ENCODE assay signal across 21 mouse cellular contexts in genomic region chr13:112230176-112230575, GRCm38 (mm10). TPM values are rescaled to one million over a fixed set of nuclear protein-coding genes. Genes with fewer than 3 reads are reported as not detected.
DNase-seq lines count a peak whose midpoint lies in the region; ATAC-seq and TF ChIP-seq lines count a peak whose summit lies in the region.
"Had no signal": no experiment of that assay in that cellular context is flagged by ENCODE, and none has a peak within 500 bp of the region (broad histone marks: within the 10 kb centered on the region; RNA-seq: fewer than 3 reads in every experiment).

No protein-coding gene starts in this region.

- DNase-seq in embryo, embryonic 10 days (ENCODE audit: low spot score), result peak; percentile 36
- DNase-seq in embryo, embryonic 9.5 days (ENCODE audit: extremely low spot score), result no peak
- peak; percentile 35 for DNase-seq in kidney, adult 9 months
- no peak for DNase-seq in kidney, postnatal 10 days
- DNase-seq in MN1 (ENCODE audit: low spot score), result peak; percentile 74
- no peak for DNase-seq in left cerebral cortex, postnatal 36 days (ENCODE audit: low spot score in 2 of 2)
- DNase-seq: cerebellum, adult 11-12 months; cerebellum, adult 9-10 months; cerebellum, postnatal 36 days; gastrocnemius, postnatal 10 days; heart, adult 18-20 months; heart, postnatal 10 days; heart, postnatal 4 days had no signal

- intact Hi-C loops in left cerebral cortex, postnatal 36 days (cut with DNase I), result no loop called here

- no peak overlapping the region for H3K27ac ChIP-seq in intestine, postnatal 0 days (ENCODE audit: low read depth, low read length)
- H3K27ac ChIP-seq: embryonic facial prominence, embryonic 15.5 days; heart, embryonic 10.5 days; hindbrain, embryonic 12.5 days had no signal

- WGBS in intestine, postnatal 0 days, result 37% methylated on average over 3 of the region's 3 CpGs

- H3K4me1 ChIP-seq in intestine, postnatal 0 days (replicated peaks; ENCODE audit: control insufficient read depth, insufficient read depth, low read length), result no peaks in the 10 kb centered on the region
- H3K4me1 ChIP-seq: embryonic facial prominence, embryonic 15.5 days; hindbrain, embryonic 12.5 days had no signal

- H3K4me3 ChIP-seq in intestine, postnatal 0 days (ENCODE audit: low read depth, low read length), result no peak overlapping the region
- H3K4me3 ChIP-seq: embryonic facial prominence, embryonic 15.5 days; erythroblast, embryonic 14.5 days; heart, embryonic 10.5 days; hindbrain, embryonic 12.5 days had no signal

- no peak overlapping the region for H3K9ac ChIP-seq in intestine, postnatal 0 days (ENCODE audit: low read depth, low read length)
- H3K9ac ChIP-seq: embryonic facial prominence, embryonic 15.5 days; hindbrain, embryonic 12.5 days had no signal

- H3K9me3 ChIP-seq in intestine, postnatal 0 days (ENCODE audit: control insufficient read depth), result no peaks in the 10 kb centered on the region
- H3K9me3 ChIP-seq: embryonic facial prominence, embryonic 15.5 days; heart, embryonic 10.5 days; hindbrain, embryonic 12.5 days had no signal

- no peaks in the 10 kb centered on the region for H3K36me3 ChIP-seq in intestine, postnatal 0 days (ENCODE audit: control insufficient read depth, insufficient read depth)
- H3K36me3 ChIP-seq: embryonic facial prominence, embryonic 15.5 days; heart, embryonic 10.5 days; hindbrain, embryonic 12.5 days had no signal

- peak; percentile 65 for ATAC-seq in intestine, postnatal 0 days
- no peak for ATAC-seq in megakaryocyte, adult 5-6 weeks (ENCODE audit: poor library complexity, severe bottlenecking)
- ATAC-seq: forebrain, embryonic 16.5 days; hindbrain, embryonic 16.5 days had no signal

- no peaks in the 10 kb centered on the region for H3K27me3 ChIP-seq in intestine, postnatal 0 days (replicated peaks; ENCODE audit: control insufficient read depth, insufficient read depth, low read length)
- H3K27me3 ChIP-seq: embryonic facial prominence, embryonic 15.5 days; hindbrain, embryonic 12.5 days had no signal

- H3K4me2 ChIP-seq in intestine, postnatal 0 days (replicated peaks; ENCODE audit: low read depth), result no peak overlapping the region
- H3K4me2 ChIP-seq: embryonic facial prominence, embryonic 15.5 days; hindbrain, embryonic 12.5 days had no signal

- no peak for TF ChIP-seq CTCF in intestine, postnatal 0 days (IDR thresholded peaks at IDR 0.05; ENCODE audit: low read depth)

RNA-seq across cellular contexts. Expression of gene Ankrd55, which starts 58.1 kb away (rescaled TPM):
- polyA plus RNA-seq in intestine, postnatal 0 days (2015; fragmentation: Nextera tagmentation; extraction: Ambion mirVana), result 0.37 and 0.47 TPM in 2 replicates
- 0.16 and 0.36 TPM in 2 replicates for total RNA-seq in megakaryocyte, adult 5-6 weeks (2015)
- not detected in 2 replicates for total RNA-seq in megakaryocyte, adult 5-6 weeks (2017)
- total RNA-seq in left cerebral cortex, postnatal 36 days (2021), result 1 to 10 TPM; 3.5 to 4.8 TPM
- total RNA-seq: gastrocnemius, postnatal 10 days; heart, postnatal 4 days had no signal
- polyA plus RNA-seq: erythroblast, embryonic 14.5 days; heart, embryonic 10.5 days had no signal

Comparison
In these comparisons a context has a peak if more than half of its experiments do, and no peak if none do; other contexts are left out.
1. DNase-seq: peak in embryo, embryonic 10 days (single experiment), kidney, adult 9 months (single experiment) and MN1 (single experiment); none in embryo, embryonic 9.5 days (single experiment), kidney, postnatal 10 days (single experiment) and left cerebral cortex, postnatal 36 days (0 of 2).